Mouse (Mus musculus): ENCODE measurements around the gene Stard9. TPM values are rescaled to one million over a fixed set of nuclear protein-coding genes. Genes with fewer than 3 reads are reported as not detected.
A peak's percentile ranks its signal among the peaks of the same experiment; 100 is the strongest.

Gene Stard9
- polyA plus RNA-seq, 1 experiment from 2014 or later = 15.4 TPM

GRCm38 (mm10) chr2:120724176-120724575 is 95.3 kb downstream of the Stard9 start:
- H3K9ac ChIP-seq (replicated peaks; ENCODE audit: low read depth) = no peak overlapping the region

GRCm38 (mm10) chr2:120729775-120730585 is 101.1 kb downstream of the Stard9 start:
- no peaks in the 10 kb centered on the region for H3K27me3 ChIP-seq (replicated peaks; ENCODE audit: insufficient read depth, low read length)
- H3K9me3 ChIP-seq (ENCODE audit: low read length) = no peaks in the 10 kb centered on the region
- peak overlapping the region; percentile 99 for H3K4me2 ChIP-seq (replicated peaks; ENCODE audit: low read depth, low read length)
- no peak for ATAC-seq
- TF ChIP-seq CTCF (IDR thresholded peaks at IDR 0.05) (no peak), EP300 (IDR thresholded peaks at IDR 0.05) (no peak)
- H3K4me1 ChIP-seq (ENCODE audit: insufficient read depth, low read depth, low read length) = peaks cover 9% of the 10 kb centered on the region; the same call in 1 of the 2 replicates
- no peak overlapping the region for H3K27ac ChIP-seq (ENCODE audit: low read length)
- H3K4me3 ChIP-seq (ENCODE audit: low read depth, low read length) = peak overlapping the region; percentile 86
- 8% methylated on average over 23 of the region's 23 CpGs for WGBS
- H3K9ac ChIP-seq (replicated peaks; ENCODE audit: low read depth) = peak overlapping the region; percentile 76
- H3K36me3 ChIP-seq (ENCODE audit: insufficient read depth, low read length) = peaks cover 6% of the 10 kb centered on the region; the same call in 1 of the 2 replicates
- DNase-seq (ENCODE audit: low spot score) = peak; percentile 7

More at GRCm38 (mm10) chr2:120724176-120724575, 95.3 kb downstream of the Stard9 start:
- no peak for DNase-seq (ENCODE audit: low spot score)
- WGBS = 75% methylated on average over 6 of the region's 6 CpGs
- no peaks in the 10 kb centered on the region for H3K27me3 ChIP-seq (replicated peaks; ENCODE audit: insufficient read depth, low read length)
- no peak overlapping the region for H3K4me3 ChIP-seq (ENCODE audit: low read depth, low read length)
- no peaks in the 10 kb centered on the region for H3K9me3 ChIP-seq (ENCODE audit: low read length)
- no peak overlapping the region for H3K27ac ChIP-seq (ENCODE audit: low read length)
- TF ChIP-seq EP300 (IDR thresholded peaks at IDR 0.05) (no peak), CTCF (IDR thresholded peaks at IDR 0.05) (no peak)
- no peak for ATAC-seq
- no peak overlapping the region for H3K4me2 ChIP-seq (replicated peaks; ENCODE audit: low read depth, low read length)
- peaks cover 30% of the 10 kb centered on the region for H3K36me3 ChIP-seq (ENCODE audit: insufficient read depth, low read length)
- no peaks in the 10 kb centered on the region for H3K4me1 ChIP-seq (ENCODE audit: insufficient read depth, low read depth, low read length)

GRCm38 (mm10) chr2:120730639-120731166 is 101.8 kb downstream of the Stard9 start:
- Histone ChIP-seq H3K4me1 (ENCODE audit: insufficient read depth, low read depth, low read length) (peaks cover 9% of the 10 kb centered on the region; the same call in 1 of the 2 replicates), H3K36me3 (ENCODE audit: insufficient read depth, low read length) (peaks cover 4% of the 10 kb centered on the region; the same call in 1 of the 2 replicates), H3K4me3 (ENCODE audit: low read depth, low read length) (peak overlapping the region; percentile 86), H3K9me3 (ENCODE audit: low read length) (no peaks in the 10 kb centered on the region), H3K27ac (ENCODE audit: low read length) (peak overlapping the region; percentile 74), H3K9ac (replicated peaks; ENCODE audit: low read depth) (peak overlapping the region; percentile 76), H3K4me2 (replicated peaks; ENCODE audit: low read depth, low read length) (peak overlapping the region; percentile 99), H3K27me3 (replicated peaks; ENCODE audit: insufficient read depth, low read length) (no peaks in the 10 kb centered on the region)
- under 1% methylated on average over 38 of the region's 50 CpGs for WGBS
- peak; percentile 29 for ATAC-seq
- TF ChIP-seq EP300 (IDR thresholded peaks at IDR 0.05) = no peak
- no peak for TF ChIP-seq CTCF (IDR thresholded peaks at IDR 0.05)
- DNase-seq (ENCODE audit: low spot score) = peak; percentile 25

- ATAC-seq (peak; percentile 98), DNase-seq (ENCODE audit: low spot score) (peak; percentile 97)
- Histone ChIP-seq H3K36me3 (ENCODE audit: insufficient read depth, low read length) (no peaks in the 10 kb centered on the region), H3K4me2 (replicated peaks; ENCODE audit: low read depth, low read length) (peak overlapping the region; percentile 99), H3K4me1 (ENCODE audit: insufficient read depth, low read depth, low read length) (peaks cover 9% of the 10 kb centered on the region; the same call in 1 of the 2 replicates), H3K9ac (replicated peaks; ENCODE audit: low read depth) (peak overlapping the region; percentile 76), H3K27ac (ENCODE audit: low read length) (peak overlapping the region; percentile 74), H3K27me3 (replicated peaks; ENCODE audit: insufficient read depth, low read length) (no peaks in the 10 kb centered on the region), H3K4me3 (ENCODE audit: low read depth, low read length) (peak overlapping the region; percentile 86), H3K9me3 (ENCODE audit: low read length) (no peaks in the 10 kb centered on the region)
- under 1% methylated on average over 47 of the region's 61 CpGs for WGBS
- TF ChIP-seq EP300 (IDR thresholded peaks at IDR 0.05) (no peak), CTCF (IDR thresholded peaks at IDR 0.05) (no peak)
These were observed 102.4 kb downstream of the Stard9 start for GRCm38 (mm10) chr2:120731167-120731862.

- Histone ChIP-seq H3K27me3 (replicated peaks; ENCODE audit: insufficient read depth, low read length) (no peaks in the 10 kb centered on the region), H3K4me2 (replicated peaks; ENCODE audit: low read depth, low read length) (peak overlapping the region; percentile 99), H3K9ac (replicated peaks; ENCODE audit: low read depth) (no peak overlapping the region), H3K27ac (ENCODE audit: low read length) (peak overlapping the region; percentile 74), H3K4me1 (ENCODE audit: insufficient read depth, low read depth, low read length) (peaks cover 9% of the 10 kb centered on the region; the same call in 1 of the 2 replicates), H3K9me3 (ENCODE audit: low read length) (no peaks in the 10 kb centered on the region), H3K4me3 (ENCODE audit: low read depth, low read length) (peak overlapping the region; percentile 86; the same call in 1 of the 2 replicates), H3K36me3 (ENCODE audit: insufficient read depth, low read length) (no peaks in the 10 kb centered on the region)
- ATAC-seq (no peak), DNase-seq (ENCODE audit: low spot score) (no peak)
- 43% methylated on average over 7 of the region's 7 CpGs for WGBS
- TF ChIP-seq CTCF (IDR thresholded peaks at IDR 0.05) (no peak), EP300 (IDR thresholded peaks at IDR 0.05) (no peak)
These were observed 103.1 kb downstream of the Stard9 start for GRCm38 (mm10) chr2:120731877-120732530.
